Mouse (Mus musculus) gastrocnemius, postnatal 10 days (tissue): ENCODE data around the gene Ccdc124. TPM values are rescaled to one million over a fixed set of nuclear protein-coding genes. Genes with fewer than 3 reads are reported as not detected.

Experiments
- DNase-seq: peaks from one replicate; pipeline ENCODE4 v3.0.0; 2021; ENCODE audit warnings: mixed read lengths
- total RNA-seq, 2 experiments: library from RNA; stranded (reverse); gene quantifications; 2 replicates each; pipeline ENCODE4 v1.2.3; 2021

Ccdc124 gene
- total RNA-seq, 2 experiments from 2014 or later = 42.8 to 45.0 TPM

DNA sequence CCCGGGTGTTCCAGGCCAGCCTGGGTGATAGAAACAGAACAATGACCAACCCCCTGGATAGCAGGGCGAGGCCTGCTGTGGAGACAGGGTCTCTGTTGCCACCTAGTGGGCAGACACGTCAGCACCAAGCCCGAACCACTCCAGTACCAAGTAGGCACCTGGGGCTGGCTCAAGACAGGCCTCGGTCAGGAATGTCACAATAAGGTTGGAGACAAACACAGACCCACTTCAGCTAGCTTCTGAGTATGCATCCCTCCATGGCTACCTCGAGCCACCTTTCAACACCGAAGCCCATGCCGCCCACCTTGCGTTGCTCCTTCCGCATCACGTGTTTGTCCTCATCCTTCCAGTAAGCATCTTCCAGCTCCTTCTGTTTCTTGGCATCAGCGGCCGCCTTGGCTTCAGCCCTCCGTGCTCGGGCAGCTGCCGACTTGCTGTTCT, 4.1 kb downstream of the Ccdc124 start:
- peak; percentile 73 for DNase-seq

DNA sequence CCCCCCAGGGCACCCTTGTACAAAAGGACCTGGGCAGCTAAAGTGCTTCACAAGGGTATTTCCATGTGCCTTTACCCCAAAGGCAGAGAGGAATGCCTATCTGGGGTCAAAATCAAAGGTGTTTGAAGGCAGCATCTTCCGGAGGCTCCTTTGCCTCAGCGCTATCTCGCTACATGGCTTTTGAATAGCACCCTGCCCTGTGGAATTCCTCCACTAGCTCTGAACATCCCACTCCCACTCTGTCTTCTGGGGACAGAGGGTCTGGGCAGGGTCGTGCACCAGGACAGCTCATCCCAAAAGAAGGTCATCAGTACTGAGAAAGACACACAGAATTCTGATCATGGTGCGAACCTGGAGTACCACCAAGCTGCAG, 4.5 kb downstream of the Ccdc124 start:
- no peak for DNase-seq

DNA sequence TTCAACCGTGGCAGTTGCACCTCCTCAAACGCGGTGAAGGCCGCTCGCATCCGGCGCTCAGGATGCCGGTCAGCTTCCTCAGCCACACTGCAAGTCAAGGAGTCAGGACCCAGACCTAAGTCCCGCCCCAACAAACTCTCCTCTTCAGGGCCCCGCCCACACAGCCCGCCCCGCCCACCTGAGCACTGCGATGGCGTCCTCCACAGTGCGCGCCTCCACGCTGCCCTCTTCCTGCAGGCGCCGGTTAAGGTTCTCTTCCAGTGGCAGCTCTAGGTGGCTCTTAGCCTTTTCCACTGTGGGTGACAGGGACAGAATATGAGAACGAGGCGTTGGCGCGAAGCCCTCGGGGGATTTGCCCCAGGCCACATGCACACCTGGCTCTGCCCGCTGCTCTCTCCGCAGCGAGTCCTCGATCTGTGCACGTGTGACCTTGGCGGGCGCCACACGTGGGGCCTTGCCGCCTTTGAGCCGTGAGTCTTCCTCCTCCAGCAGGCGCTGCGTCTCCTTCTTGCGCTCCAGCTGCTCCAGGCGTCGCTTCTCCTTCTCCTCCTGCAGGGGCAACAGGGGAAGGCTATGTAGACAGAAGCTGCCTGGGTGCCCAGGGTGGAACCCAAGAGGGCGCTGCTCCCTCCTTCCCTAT, 5.1 kb downstream of the Ccdc124 start:
- DNase-seq = no peak

DNA sequence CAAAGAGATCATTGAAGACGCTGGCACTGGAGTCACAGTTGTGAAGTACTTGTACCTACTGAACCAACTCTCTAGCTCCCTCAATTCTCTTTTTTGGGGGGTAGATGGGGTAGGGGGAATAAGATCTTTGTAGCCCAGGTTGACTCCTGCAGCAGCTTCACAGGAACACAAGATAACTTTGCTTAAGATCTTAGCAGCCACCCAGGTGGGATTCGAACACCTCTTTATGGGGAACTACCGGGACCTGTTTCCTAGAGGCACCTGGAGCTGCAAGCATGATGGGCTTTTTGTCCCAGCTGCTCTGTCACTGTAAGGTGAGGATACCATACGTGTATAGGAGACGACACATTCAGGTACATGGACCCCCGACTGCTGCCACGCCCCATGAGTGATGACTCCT, 7.2 kb downstream of the Ccdc124 start:
- DNase-seq = no peak

DNA sequence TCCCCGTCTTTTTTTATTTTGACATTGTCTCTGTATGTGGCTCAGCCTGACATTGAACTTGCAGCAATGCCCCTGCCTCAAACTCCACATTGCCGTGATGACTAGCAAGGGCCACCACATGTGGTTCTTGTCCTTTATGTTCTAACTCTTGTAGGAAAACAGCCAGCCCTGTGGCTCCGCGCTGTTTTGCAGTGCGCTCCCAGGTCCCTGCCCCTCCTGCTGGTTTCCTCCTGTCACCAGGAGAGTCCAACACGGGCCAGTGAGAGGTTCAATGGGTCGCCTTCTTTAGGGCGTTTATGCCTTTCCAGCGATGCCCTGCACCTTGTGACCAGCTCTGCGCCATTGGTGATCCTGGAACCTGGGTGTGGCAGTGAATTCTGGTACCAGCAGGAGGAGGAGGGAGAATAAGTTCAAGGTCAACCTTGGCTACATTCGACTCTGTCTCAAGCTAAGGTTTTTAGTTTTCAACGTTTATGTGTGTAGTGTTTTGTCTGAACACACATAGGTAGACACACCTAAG, 7.7 kb downstream of the Ccdc124 start:
- DNase-seq = no peak

DNA sequence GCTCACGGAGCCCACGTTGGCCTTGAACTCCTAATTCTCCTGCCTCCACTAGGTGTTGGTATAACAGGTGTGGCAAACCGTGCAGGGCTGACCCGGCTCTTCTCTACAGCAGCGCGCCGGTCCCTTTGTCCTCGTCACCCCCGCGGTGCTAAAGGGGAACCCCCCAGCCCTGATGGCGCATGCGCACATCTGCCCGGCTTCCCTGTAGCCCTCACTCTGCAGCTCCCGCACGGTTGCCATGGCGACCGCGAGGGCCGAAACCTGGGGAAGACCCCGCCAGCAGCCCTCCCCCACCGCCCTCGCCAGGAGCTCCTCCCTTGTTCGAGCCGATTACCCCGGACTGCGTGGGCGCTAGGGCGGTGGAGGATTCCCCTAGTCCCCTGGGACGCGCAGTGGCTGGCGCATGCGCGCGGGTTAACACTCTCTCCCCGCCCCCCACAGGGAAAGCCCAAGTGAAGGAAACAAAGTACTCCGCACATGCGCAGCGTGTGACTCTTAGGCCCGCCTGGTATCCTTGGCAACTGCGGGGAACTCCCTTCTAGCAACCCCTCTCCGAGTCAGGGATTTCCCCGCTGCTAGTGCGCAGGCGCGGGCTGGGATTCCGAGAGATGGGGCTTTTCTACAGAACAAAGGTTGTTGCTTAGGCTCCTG, 8.3 kb downstream of the Ccdc124 start:
- peak; percentile 97 for DNase-seq

DNA sequence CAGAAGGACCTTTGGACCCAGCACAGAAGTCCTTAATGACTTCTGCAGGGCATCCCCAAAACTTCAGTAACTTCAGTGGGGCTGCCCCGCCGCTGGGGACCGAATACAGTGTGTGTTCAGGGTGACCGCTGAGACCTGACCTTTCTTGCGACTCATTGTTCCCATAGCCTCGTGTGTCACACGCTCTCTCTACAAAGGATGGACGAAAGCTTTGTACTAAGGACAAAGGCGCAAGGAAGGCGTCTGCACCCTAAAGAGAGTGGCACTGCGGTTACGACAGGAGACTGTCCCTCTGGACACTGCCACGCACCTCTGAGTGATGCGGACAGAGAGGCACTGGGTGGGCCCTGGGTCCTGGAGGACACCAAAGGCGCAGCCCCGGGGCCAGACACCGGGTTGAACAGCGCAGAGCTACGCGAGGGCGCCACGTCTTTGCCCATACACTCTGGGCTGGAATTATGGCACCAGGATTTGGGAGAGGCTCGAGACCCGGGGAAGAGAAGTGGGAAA, 9.0 kb downstream of the Ccdc124 start:
- no peak for DNase-seq

DNA sequence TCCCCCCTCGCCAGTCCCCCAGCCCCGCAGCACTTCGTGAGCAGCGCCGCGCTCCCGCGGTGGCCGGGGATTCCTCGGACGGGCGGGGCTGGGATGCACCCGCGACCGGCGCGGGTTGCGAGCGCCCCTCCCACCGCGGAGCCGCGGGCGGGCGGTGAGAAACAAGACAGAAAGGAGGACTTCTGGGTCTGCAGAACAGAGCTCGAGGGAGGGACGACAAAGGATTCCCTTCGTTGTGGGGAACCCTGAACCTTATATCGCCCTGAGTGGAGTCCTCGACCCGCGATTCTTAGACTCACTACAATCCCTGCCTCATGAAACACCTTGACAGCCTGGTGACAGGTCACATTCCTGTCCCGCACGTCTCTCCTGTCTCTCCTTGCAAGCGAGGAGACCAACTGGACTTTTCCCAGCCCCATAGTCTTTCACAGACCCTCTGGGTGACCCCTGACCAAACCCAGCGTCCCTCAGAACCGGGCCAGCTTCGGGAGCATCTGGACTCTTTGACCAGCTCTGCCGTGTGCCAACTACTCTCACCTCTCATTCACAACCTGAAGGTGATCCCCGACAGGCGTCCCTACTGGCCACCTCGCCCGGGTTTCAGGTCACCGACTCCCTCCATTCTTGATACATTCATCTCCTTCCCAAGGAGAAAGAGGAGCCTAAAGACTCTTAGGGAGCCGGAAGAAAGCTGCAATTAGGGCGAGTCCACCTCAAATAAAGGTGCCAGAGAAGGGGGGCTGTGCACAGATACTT, 9.6 kb downstream of the Ccdc124 start:
- DNase-seq = no peak

DNA sequence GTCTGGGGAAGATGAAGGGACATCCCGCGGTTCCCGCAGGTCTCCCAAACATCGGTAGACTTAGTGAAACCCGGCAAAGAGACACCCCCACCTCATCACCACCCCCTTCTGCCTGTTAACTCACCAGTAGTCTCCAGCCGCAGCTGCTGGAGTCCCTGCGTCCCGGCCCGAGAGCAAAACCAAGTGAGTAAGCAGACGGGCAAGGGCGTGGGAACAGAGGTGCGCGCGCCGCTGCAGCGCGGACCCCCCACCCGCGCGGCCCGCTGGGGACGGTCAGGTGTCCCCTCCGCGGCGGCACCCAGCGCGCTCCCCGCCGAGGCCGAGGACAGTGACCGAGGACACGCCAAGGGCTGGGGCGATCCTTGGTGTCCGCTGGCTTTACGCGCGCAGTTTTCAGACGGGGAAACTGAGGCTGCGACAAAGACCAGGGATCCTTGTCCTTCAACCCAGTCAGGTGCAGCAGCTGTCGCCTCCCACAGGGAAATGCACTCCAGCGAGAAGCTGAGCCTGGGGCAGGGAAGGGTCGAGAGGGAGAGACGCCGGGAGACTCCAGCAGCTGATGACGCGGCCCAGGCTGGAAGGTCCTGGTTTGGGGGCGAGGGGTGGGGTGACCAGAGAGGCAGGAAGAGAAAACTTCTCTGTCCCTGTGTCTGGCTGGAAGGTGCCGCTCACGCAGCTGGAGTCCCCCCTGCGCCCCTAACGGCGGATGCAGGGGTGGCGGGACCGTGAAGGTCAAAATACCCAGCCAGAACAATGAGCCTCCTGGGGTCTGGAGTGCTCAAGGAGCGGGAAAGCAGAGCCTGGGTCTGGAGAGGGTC, 10.7 kb downstream of the Ccdc124 start, which contains the start of gene Kcnn1:
Gene Kcnn1, minus strand, starts transcription at position 435 of the 818 bp plus-strand sequence.
- DNase-seq = no peak

DNA sequence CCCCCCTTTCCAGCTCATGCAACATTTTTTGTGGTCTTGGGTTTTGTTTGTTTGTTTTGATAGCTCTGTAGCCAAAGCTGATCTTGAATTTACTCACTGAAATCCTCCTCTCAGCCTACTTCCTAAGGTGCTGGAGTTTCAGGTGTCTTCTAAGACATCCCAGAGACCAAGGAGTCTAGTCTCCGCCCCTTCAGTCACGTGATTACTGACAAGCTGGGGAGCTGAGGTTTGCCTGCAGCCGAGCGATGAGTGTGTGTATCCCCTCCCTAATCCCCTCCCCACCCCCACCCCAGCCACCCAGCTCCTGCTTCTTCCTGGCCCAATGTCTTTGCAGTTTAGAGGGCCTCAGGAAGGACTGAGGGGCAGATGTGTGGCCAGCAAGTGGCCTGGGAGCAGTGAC, 16.2 kb downstream of the Ccdc124 start:
- no peak for DNase-seq

DNA sequence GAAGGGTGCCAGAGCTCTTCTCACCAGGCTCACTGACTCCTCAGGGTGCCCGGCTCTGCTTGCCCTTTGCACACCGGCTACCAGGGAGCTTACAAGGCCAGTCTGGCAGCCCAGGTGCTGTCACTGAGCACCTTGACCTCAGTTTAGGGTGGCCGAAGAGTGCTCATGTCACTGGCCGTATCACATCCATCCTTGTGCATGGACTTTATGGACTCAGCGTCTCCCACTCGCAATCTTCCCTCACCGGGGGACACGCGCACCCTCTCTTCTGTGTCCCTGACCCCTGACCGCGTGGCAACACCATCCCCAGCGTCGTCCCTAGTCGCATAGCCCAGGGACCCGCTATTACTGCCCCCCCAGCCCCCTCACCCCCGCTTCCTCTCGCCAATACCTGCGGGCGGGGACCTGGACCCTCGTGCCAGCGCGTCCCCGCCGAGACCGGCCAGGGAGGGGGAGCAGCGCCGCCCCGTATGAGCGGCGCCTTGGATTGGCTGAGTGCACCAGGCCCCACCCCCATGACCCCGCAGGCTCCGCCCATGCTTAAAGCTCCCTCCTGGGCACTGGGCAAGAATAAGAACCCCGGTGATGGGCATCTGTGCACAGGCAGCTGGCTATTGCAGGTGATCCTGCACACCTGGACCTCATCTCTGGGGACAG, 17.1 kb downstream of the Ccdc124 start:
- DNase-seq = peak; percentile 71

DNA sequence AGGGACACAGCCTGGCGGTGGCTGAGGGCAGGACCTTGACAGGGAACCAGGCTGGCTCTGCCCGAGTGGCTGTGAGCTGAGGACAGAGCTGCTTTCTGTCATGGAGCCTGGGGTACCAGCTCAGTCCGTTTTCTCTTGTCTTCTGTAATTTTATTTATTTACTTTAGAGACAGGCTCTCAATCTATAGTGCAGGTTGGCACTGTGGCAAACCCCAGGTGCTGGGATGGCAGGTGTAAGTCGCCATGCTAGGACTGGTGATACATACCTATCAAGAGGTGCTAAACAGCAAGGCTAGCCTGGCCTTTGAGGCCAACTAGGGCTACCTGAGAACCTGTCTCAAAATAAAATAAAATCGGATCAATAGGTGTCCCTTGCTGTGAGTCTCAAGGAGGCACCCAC, 17.7 kb downstream of the Ccdc124 start:
- no peak for DNase-seq

DNA sequence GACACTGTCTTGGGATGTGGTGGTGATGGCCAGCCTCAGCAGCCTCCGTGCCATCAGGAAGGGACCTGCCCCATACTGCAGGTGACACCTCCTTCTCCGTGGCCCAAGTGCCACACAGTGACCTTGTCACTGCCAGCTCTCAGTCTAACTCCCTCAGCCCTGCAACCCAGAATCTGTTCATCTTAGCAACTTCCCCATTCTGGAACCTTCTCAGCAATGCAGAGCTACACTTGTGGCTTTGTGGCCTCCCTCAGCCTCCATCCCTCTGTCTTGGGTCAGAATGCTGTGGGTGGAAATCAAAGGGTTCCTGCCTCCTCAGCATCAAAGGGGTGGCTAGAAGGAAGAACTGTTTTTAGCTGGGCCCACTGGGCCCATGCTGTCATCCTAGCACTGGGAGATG, 19.9 kb downstream of the Ccdc124 start:
- no peak for DNase-seq

DNA sequence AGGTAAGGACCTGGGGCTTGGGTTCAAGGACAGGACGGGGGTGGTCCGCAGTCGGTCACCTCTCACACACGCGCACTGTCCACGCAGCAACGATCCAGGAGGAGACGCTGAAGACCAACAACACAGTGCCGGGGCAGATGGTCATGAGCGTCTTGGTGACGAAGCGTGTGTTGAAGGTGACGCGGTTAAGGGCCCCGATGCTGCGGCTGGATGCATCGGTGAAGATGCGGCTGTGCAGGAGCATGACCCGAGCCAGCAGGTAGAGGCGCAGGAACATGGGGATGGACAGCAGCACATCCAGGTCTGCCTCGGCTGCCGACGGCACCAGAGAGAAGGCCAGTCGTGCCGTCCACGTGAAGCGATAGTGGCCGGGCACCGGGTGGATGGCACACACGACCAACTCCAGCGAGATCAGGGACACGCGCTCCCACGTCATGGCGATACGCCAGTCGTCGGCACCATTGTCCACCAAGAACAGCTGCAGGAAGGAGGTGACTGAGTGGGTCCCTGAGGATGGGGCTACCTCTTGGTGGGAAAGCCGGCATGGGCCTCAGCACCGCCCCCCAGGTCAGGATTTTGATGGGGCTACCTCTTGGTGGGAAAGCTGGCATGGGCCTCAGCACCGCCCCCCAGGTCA, 21.0 kb downstream of the Ccdc124 start:
- DNase-seq = no peak

DNA sequence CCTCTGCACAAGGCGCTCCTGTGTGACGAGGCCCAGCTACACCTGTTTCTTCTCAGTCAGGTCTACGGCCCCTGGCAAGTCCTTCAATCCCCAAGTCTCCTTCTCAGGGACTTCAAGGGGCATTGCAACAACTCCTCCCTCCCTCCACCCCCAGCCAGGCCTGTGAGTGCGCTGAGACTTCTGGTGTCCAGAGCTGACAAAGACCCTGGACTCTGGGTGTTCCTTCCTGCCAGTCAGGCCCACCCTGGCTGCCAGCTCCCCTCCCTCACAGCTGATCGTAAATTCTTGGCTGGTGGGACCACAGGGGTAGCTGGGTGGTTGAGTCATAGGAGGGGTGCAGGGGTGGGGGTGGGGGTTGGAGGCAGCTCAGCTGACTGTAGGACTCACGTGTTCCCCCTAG, 21.9 kb downstream of the Ccdc124 start:
- no peak for DNase-seq

DNA sequence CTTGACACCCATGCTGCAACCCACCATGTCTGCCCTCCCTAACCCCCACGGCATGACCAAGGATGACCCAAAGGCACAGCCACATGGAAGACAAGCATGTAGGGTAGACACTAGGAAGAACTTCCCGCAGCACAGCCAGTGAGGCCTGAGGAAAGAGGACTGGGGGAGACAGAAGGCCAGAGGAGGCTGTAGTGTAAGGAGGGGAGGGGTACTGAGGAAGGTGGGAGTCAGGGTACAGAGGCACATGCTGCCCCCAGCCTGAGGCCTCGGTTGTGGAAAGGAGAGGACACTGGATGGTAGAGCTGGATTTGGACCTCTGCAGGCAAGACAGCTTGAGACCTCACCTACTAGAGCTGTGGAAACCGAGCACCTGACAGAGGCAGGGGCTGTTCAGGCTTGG, 22.8 kb downstream of the Ccdc124 start:
- no peak for DNase-seq

DNA sequence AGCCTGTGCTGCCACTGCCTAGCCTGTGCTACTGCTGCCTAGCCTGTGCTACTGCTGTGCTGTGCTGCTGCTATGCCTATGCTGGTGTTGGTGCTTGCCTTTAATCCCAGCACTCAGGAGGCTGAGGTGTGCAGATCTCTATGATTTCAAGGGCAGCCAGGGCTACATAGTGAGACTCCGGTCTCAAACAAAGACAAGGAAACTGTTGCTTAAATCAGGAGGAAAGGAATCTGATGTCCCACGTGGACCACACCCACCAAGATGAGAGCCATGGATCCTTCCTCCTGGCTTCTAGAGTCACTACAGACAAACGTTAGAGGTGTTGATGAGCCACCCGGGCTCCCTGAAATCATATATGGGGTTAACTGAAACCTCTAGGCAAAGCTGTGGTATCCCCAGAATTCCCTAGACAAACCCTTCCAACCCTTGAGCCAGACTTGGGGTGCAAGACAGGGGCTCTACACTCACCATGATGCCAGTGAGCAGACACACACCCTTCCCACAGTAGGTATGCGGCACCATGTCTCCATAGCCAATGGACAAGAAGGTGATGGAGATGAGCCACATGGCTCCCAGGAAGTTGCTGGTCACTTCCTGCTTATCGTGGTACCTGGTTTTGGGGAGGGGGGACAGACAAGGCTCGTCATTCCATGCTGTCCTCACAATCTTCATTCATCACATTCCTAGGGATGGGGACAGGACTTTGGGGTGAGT, 23.4 kb downstream of the Ccdc124 start:
- no peak for DNase-seq

DNA sequence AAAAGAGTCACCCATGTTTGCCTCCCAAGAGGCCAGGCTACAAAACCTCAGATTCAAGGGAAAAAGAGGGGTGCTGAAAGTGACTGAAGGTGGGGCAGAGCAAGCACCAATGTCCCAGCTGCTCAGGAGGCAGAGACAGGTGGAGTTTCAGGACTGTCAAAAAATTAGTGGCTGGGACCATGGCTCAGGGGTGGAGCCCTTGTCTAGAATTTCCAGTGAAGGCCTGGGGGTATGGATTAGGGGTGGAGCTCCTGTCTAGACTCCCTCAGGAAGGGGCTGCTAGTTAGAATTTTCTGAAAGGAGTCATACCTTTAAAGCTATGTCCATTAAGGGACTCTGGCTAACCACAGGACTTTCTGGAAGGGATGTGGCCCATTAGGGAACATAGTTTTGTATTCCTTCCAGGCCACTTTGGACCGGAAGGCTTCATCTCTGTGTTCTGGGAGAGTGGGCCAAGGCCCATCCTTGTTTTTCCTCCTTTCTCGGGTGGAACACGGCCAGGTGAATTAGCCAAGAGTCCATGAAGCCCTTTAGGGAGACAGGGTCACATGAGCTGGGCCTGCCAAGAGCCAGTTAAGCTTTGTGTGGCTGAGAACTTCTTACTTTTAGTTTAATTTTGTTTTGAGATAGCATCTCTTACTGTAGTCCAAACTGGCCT, 24.3 kb downstream of the Ccdc124 start:
- no peak for DNase-seq

DNA sequence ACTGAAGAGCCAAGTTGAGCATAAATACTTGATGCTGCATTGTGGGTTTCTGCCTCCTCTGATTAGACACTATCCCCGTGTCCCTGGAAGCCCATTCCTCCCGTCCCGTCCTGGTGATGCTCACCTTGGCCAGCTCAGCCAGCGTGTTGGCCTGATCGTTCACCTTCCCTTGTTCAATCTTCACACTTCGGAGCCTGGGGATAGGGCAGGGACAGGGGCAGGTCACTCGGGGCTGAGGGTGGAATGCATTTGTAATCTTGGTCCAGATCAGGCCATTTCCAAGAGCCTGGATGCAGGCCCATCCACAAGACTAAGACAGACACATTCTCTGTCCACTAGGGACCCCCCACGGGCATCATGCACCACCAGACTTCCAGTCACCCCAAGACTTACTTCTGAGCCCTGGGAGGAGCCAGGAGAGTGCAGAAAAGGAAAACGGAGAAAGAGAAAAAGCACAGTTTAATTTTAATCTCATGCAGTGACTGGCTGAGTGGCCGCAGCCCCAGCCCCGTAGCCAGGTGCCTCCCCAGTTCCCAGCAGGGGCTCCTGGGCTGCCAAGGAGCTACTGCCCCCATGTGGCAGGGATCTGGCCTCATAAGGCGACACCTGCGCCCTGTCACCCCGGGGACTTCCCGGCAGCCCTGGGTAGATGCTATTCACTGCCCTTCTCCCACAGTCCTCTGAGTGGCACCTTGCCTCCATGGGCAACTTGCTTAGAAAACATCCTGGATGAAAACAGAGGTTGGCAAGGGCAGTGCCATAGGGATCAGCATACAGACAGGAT, 27.2 kb downstream of the Ccdc124 start:
- no peak for DNase-seq
